Mouse (Mus musculus): ENCODE measurements around the gene Zfp114. TPM values are rescaled to one million over a fixed set of nuclear protein-coding genes. Genes with fewer than 3 reads are reported as not detected.

The Zfp114 gene
- 0.14 and 0.17 TPM in 2 replicates for polyA plus RNA-seq (2012; rRNA removed)

DNA sequence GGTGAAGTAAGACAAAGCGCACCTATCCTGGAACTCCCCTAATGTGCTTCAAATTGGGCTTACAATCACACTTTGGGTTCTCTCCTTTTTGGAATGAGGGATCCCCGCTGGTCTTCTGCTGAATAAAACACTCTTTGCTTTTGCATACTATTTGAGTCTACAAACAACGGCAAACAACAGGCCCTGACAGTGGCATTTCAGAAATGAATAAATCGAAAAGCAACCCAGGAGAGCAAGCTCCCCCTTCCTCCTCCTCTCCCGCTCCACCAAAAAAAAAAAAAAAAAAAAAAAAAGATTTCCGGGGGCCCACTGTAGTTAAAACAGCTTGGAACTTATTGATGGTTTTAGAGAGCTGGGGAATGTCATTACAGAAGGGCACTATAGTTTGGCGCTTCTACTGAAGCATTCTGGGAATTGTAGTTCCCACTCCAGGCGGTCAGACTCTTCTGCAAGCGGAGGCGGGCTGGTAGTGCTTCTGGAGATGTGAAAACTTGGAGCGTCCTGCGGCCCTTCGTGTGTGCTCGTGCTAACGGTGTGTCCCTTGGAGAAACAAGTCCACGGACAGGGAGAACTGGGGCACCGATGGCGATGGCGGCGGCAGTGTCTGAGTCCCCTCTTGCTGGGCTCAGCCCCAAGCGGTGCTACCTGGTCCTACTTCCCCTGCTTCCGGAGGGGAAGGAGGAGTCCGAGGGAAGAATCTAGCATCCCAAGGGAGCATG lies at the start of gene Zfp114:
Gene Zfp114, plus strand, starts transcription at position 443 of the 719 bp plus-strand sequence.

DNA sequence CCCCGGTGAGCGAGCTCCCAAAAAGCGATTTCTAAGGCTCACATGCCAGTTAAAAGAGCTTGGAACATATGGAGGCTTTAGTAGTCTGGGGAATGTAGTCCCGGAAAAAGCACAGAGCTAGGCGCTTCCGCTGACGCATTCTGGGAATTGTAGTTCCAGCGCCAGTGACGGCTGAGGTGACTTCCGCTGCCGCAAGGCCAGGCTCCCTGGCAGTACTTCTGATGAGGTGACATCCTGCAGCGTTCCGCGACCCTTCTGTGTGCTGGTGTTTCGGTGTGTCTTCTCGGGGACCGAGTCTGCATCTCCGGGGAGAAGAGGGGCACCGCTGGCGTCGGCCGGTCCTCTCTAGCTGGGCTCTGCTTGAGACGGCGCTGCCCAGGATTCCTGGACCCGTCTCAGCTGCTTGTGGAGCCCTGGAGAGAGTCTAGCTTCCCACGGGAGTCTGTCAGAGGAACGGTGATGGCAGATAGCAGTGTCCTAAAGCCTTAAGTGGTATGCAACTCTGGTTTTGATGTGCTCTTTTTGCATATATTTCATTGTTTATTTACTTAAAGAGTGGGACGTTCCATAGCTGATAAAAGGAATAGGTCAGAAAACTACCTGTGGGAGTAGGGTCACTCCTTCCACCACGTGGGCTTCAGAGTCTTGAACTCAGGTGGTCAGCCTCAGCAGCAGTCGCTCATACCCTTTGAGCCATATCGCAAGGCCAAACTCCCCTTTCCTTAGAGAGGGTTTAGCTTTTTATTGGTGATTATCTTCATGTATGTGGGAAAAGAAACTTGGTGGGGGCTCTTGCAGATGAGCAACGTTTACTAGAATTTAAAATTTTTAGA lies 40.6 kb upstream of the Zfp114 start, which contains the start of gene Zfp235:
Gene Zfp235, plus strand, starts transcription at position 174 of the 833 bp plus-strand sequence.

DNA sequence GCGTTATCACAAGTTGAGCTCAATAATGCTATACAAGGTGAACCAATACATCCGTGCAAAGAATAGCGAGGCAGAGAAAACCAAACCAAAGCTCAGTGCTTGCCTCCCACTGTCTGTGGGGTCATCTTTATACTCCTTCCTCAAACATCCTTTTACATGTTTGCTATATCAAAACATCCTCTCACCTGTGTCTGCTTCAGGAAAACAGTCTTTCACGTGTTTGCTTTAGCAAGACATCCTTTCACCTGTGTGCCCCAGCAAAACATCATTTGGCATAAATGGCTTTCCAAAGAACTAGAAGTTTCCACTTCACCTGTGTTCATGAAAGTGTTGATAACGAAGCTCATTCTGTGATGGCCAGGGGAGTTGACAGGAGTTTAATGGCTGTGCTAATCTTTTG lies 36.5 kb downstream of the Zfp114 start, which contains the start of gene Zfp111:
Gene Zfp111, minus strand, starts transcription at position 101 of the 400 bp plus-strand sequence.

Other genes starting within 250 kb of the Zfp114 start
- gene Vmn1r179, start 248.1 kb upstream of the Zfp114 start, polyA plus RNA-seq (2012; rRNA removed), result not detected in 2 replicates
- not detected in 2 replicates for gene Vmn1r180, start 224.4 kb upstream of the Zfp114 start, polyA plus RNA-seq (2012; rRNA removed)
- not detected in 2 replicates for gene Vmn1r181, start 200.4 kb upstream of the Zfp114 start, polyA plus RNA-seq (2012; rRNA removed)
- gene V1rd19, start 173.4 kb upstream of the Zfp114 start, polyA plus RNA-seq (2012; rRNA removed), result not detected in 2 replicates
- not detected in 2 replicates for gene Vmn1r183, start 121.8 kb upstream of the Zfp114 start, polyA plus RNA-seq (2012; rRNA removed)
- 8.7 and 10.0 TPM in 2 replicates for gene Zfp180, start 93.1 kb upstream of the Zfp114 start, polyA plus RNA-seq (2012; rRNA removed)
- gene Zfp112, start 62.7 kb upstream of the Zfp114 start, polyA plus RNA-seq (2012; rRNA removed), result 0.37 and 0.50 TPM in 2 replicates
- gene Zfp235, start 40.9 kb upstream of the Zfp114 start, polyA plus RNA-seq (2012; rRNA removed), result 2.0 and 2.1 TPM in 2 replicates
- gene Zfp111, start 36.4 kb downstream of the Zfp114 start, polyA plus RNA-seq (2012; rRNA removed), result 0.77 and 0.83 TPM in 2 replicates
- gene Zfp109, start 62.5 kb downstream of the Zfp114 start, polyA plus RNA-seq (2012; rRNA removed), result 0.79 and 0.90 TPM in 2 replicates
- gene Zfp108, start 79.7 kb downstream of the Zfp114 start, polyA plus RNA-seq (2012; rRNA removed), result 0.21 and 0.28 TPM in 2 replicates
- 0.62 and 0.68 TPM in 2 replicates for gene Zfp93, start 95.4 kb downstream of the Zfp114 start, polyA plus RNA-seq (2012; rRNA removed)
- gene Zfp61, start 126.2 kb downstream of the Zfp114 start, polyA plus RNA-seq (2012; rRNA removed), result 2.7 and 3.1 TPM in 2 replicates
- 1.7 and 1.9 TPM in 2 replicates for gene Zfp94, start 141.6 kb downstream of the Zfp114 start, polyA plus RNA-seq (2012; rRNA removed)
- gene Tescl, start 158.9 kb downstream of the Zfp114 start, polyA plus RNA-seq (2012; rRNA removed), result not detected in 2 replicates
- gene Lypd5, start 174.1 kb downstream of the Zfp114 start, polyA plus RNA-seq (2012; rRNA removed), result not detected in 2 replicates
- gene Kcnn4, start 195.2 kb downstream of the Zfp114 start, polyA plus RNA-seq (2012; rRNA removed), result 96.6 and 108 TPM in 2 replicates
- gene Smg9, start 224.6 kb downstream of the Zfp114 start, polyA plus RNA-seq (2012; rRNA removed), result 18.1 and 19.0 TPM in 2 replicates

Data from liver, embryonic 14 days (tissue).